Mouse (Mus musculus) small intestine, adult 10 weeks (tissue): ENCODE data around the gene Olfr694. TPM values are rescaled to one million over a fixed set of nuclear protein-coding genes. Genes with fewer than 3 reads are reported as not detected.

Experiments used
- polyA plus RNA-seq: library from polyadenylated mRNA; stranded (reverse); fragments of 350-450 nt; fragmentation: Illumina TruSeq; extraction: RNeasy Lipid Tissue Mini Kit (QIAGEN cat#74804); gene quantifications from one replicate; pipeline ENCODE4 v1.2.3, GENCODE M21; 2014; ENCODE audit warnings: low replicate concordance

Gene Olfr694
- not detected for polyA plus RNA-seq

GRCm38 (mm10) chr7:106691714-106692113 lies at the start of gene Olfr694:
TSS of gene Olfr694 (minus strand) at chr7:106691814.

GRCm38 (mm10) chr7:106716296-106716695 lies 24.7 kb upstream of the Olfr694 start, which contains the start of gene Olfr695:
TSS of gene Olfr695 (minus strand) at chr7:106716396.

DNA sequence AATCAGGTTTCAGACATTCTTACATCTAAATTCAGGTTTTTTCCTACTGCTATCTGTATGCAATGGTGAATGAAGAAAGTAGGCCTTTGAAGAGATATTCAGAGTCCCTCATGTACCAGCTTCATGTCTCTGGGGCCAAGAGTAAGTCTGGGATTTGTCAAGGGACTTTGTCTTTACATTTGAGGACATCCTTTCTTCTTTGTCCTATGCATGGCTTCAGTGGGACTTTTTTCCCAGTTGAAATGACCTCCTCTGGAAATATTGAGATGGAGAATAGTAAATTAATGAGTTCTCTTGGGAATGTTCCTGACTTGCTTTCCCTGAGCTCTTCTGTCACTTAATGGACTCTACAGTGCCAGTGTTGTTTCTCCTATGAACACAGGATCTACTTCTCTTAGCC lies 11.1 kb downstream of the Olfr694 start, which contains the start of gene Olfr693:
Gene Olfr693, minus strand, starts transcription at position 101 of the 400 bp plus-strand sequence.

Other genes starting within 250 kb of the Olfr694 start
- not detected for gene Olfr693, start 11.2 kb downstream of the Olfr694 start, polyA plus RNA-seq
- gene Olfr695, start 24.6 kb upstream of the Olfr694 start, polyA plus RNA-seq, result not detected
- gene Olfr697, start 50.6 kb upstream of the Olfr694 start, polyA plus RNA-seq, result not detected
- gene Olfr698, start 63.6 kb upstream of the Olfr694 start, polyA plus RNA-seq, result not detected
- gene Olfr699, start 101.4 kb upstream of the Olfr694 start, polyA plus RNA-seq, result not detected
- gene Olfr700, start 117.0 kb upstream of the Olfr694 start, polyA plus RNA-seq, result not detected
- gene Olfr701, start 122.3 kb upstream of the Olfr694 start, polyA plus RNA-seq, result not detected
- gene Olfr702, start 142.1 kb upstream of the Olfr694 start, polyA plus RNA-seq, result not detected
- gene Olfr703, start 151.5 kb upstream of the Olfr694 start, polyA plus RNA-seq, result not detected
- not detected for gene Olfr704, start 171.4 kb upstream of the Olfr694 start, polyA plus RNA-seq
- gene Olfr705, start 185.1 kb upstream of the Olfr694 start, polyA plus RNA-seq, result not detected
- gene Olfr706, start 196.3 kb upstream of the Olfr694 start, polyA plus RNA-seq, result not detected
- not detected for gene Olfr707, start 209.4 kb upstream of the Olfr694 start, polyA plus RNA-seq
- gene Olfr1532-ps1, start 216.2 kb upstream of the Olfr694 start, polyA plus RNA-seq, result 0.45 TPM
- not detected for gene Olfr709-ps1, start 240.4 kb upstream of the Olfr694 start, polyA plus RNA-seq